ENCODE assay signal across 8 mouse cellular contexts in genomic region chr5:124248845-124249613, GRCm38 (mm10). TPM values are rescaled to one million over a fixed set of nuclear protein-coding genes. Genes with fewer than 3 reads are reported as not detected.
DNase-seq lines count a peak whose midpoint lies in the region; ATAC-seq and TF ChIP-seq lines count a peak whose summit lies in the region.

No protein-coding gene starts in this region.

- no peaks in the 10 kb centered on the region for H3K9me3 ChIP-seq in forebrain, embryonic 15.5 days
- H3K9me3 ChIP-seq in hindbrain, embryonic 12.5 days (replicated peaks) = no peaks in the 10 kb centered on the region
- no peaks in the 10 kb centered on the region for H3K9me3 ChIP-seq in limb, embryonic 14.5 days (ENCODE audit: control insufficient read depth, low read length)
- H3K9me3 ChIP-seq in midbrain, embryonic 16.5 days (replicated peaks; ENCODE audit: control insufficient read depth, low read length, poor library complexity, severe bottlenecking) = no peaks in the 10 kb centered on the region

- peak; percentile 48 to 55 for DNase-seq in left cerebral cortex, adult 2 months (ENCODE audit: extremely low spot score in 1 of 2, low spot score in 2 of 2)
- no peak for DNase-seq in left cerebral cortex, adult 8-10 months (ENCODE audit: low spot score in 2 of 2)
- DNase-seq in cerebellum, adult 11 months = peak; percentile 53
- peak; percentile 23 for DNase-seq in limb, embryonic 14.5 days (ENCODE audit: low spot score)
- DNase-seq in testis, postnatal 14 days (ENCODE audit: low spot score) = peak; percentile 67

- peaks cover 10% of the 10 kb centered on the region; the same call in 1 of the 2 replicates for H3K36me3 ChIP-seq in forebrain, embryonic 15.5 days
- H3K36me3 ChIP-seq in hindbrain, embryonic 12.5 days = peaks cover 13% of the 10 kb centered on the region; the same call in 1 of the 2 replicates
- peaks cover 19% of the 10 kb centered on the region; the same call in 1 of the 2 replicates for H3K36me3 ChIP-seq in limb, embryonic 14.5 days (ENCODE audit: control insufficient read depth, insufficient read depth, low read length)
- peaks cover 4% of the 10 kb centered on the region for H3K36me3 ChIP-seq in midbrain, embryonic 16.5 days (ENCODE audit: control insufficient read depth, insufficient read depth, low read length)

- WGBS in forebrain, embryonic 15.5 days = under 1% methylated on average over 71 of the region's 77 CpGs
- under 1% methylated on average over 33 of the region's 77 CpGs for WGBS in hindbrain, embryonic 12.5 days
- under 1% methylated on average over 41 of the region's 77 CpGs for WGBS in limb, embryonic 14.5 days
- WGBS in midbrain, embryonic 16.5 days = 1% methylated on average over 50 of the region's 77 CpGs

- H3K27me3 ChIP-seq in forebrain, embryonic 15.5 days = no peaks in the 10 kb centered on the region
- no peaks in the 10 kb centered on the region for H3K27me3 ChIP-seq in hindbrain, embryonic 12.5 days
- H3K27me3 ChIP-seq in limb, embryonic 14.5 days (ENCODE audit: control insufficient read depth, insufficient read depth, low read length) = no peaks in the 10 kb centered on the region
- H3K27me3 ChIP-seq in midbrain, embryonic 16.5 days (ENCODE audit: control insufficient read depth, insufficient read depth, low read depth, low read length) = no peaks in the 10 kb centered on the region

- intact Hi-C loops in left cerebral cortex, adult 2 months (cut with DNase I) = loop anchor here (2.0 kb wide), 1 partner anchor 26 kb away; no protein-coding TSS in a partner anchor

- peak overlapping the region; percentile 75 for H3K4me2 ChIP-seq in forebrain, embryonic 15.5 days (replicated peaks)
- peak overlapping the region; percentile 70 for H3K4me2 ChIP-seq in hindbrain, embryonic 12.5 days (replicated peaks)
- H3K4me2 ChIP-seq in limb, embryonic 14.5 days (replicated peaks; ENCODE audit: low read depth, low read length, severe bottlenecking) = peak overlapping the region; percentile 92
- peak overlapping the region; percentile 62 for H3K4me2 ChIP-seq in midbrain, embryonic 16.5 days (ENCODE audit: low read length)

- no peak for TF ChIP-seq POLR2A in limb, embryonic 14.5 days (IDR thresholded peaks at IDR 0.05; ENCODE audit: borderline replicate concordance, extremely low read depth, insufficient read depth, insufficient read length)

- H3K9ac ChIP-seq in forebrain, embryonic 15.5 days (replicated peaks) = peak overlapping the region; percentile 72
- H3K9ac ChIP-seq in hindbrain, embryonic 12.5 days = peak overlapping the region; percentile 88
- H3K9ac ChIP-seq in limb, embryonic 14.5 days (ENCODE audit: low read depth, low read length, severe bottlenecking) = peak overlapping the region; percentile 81
- H3K9ac ChIP-seq in midbrain, embryonic 16.5 days (ENCODE audit: low read depth, low read length) = peak overlapping the region; percentile 94

- peak; percentile 62 for ATAC-seq in forebrain, embryonic 15.5 days (replicated peaks)
- peak; percentile 69 for ATAC-seq in hindbrain, embryonic 12.5 days (ENCODE audit: low FRiP score)
- peak; percentile 62; the same call in 1 of the 2 replicates for ATAC-seq in limb, embryonic 14.5 days (ENCODE audit: low FRiP score, low read depth)
- peak; percentile 75 for ATAC-seq in midbrain, embryonic 16.5 days

- peak overlapping the region; percentile 88 for H3K27ac ChIP-seq in left cerebral cortex, adult 2 months
- peak overlapping the region; percentile 61 for H3K27ac ChIP-seq in forebrain, embryonic 15.5 days (replicated peaks)
- peak overlapping the region; percentile 77 for H3K27ac ChIP-seq in hindbrain, embryonic 12.5 days
- H3K27ac ChIP-seq in limb, embryonic 14.5 days (replicated peaks; ENCODE audit: low read depth, low read length) = peak overlapping the region; percentile 72
- H3K27ac ChIP-seq in midbrain, embryonic 16.5 days (ENCODE audit: low read length) = peak overlapping the region; percentile 72

- TF ChIP-seq CTCF in left cerebral cortex, adult 2 months (IDR thresholded peaks at IDR 0.05) = no peak

- peak overlapping the region; percentile 62 for H3K4me3 ChIP-seq in left cerebral cortex, adult 2 months
- H3K4me3 ChIP-seq in forebrain, embryonic 15.5 days = peak overlapping the region; percentile 74
- H3K4me3 ChIP-seq in hindbrain, embryonic 12.5 days = peak overlapping the region; percentile 71
- H3K4me3 ChIP-seq in limb, embryonic 14.5 days (replicated peaks; ENCODE audit: low read length) = peak overlapping the region; percentile 67
- peak overlapping the region; percentile 79 for H3K4me3 ChIP-seq in midbrain, embryonic 16.5 days (ENCODE audit: low read depth, low read length)

- peaks cover 19% of the 10 kb centered on the region for H3K4me1 ChIP-seq in forebrain, embryonic 15.5 days
- H3K4me1 ChIP-seq in hindbrain, embryonic 12.5 days = peaks cover 24% of the 10 kb centered on the region
- H3K4me1 ChIP-seq in limb, embryonic 14.5 days (ENCODE audit: control insufficient read depth, insufficient read depth, low read length) = peaks cover 7% of the 10 kb centered on the region
- H3K4me1 ChIP-seq in midbrain, embryonic 16.5 days (ENCODE audit: control insufficient read depth, insufficient read depth, low read length) = peaks cover 25% of the 10 kb centered on the region

RNA-seq across cellular contexts. Expression of gene Pitpnm2, which starts 0.5 kb away (rescaled TPM):
- total RNA-seq in left cerebral cortex, adult 2 months (2021) = 100 to 1,000 TPM; 317 to 336 TPM
- 100 to 1,000 TPM; 235 to 257 (median 249) TPM for total RNA-seq in left cerebral cortex, adult 8-10 months (2022)
- 10.9 and 11.4 TPM in 2 replicates for polyA plus RNA-seq in forebrain, embryonic 15.5 days (2015; fragmentation: Nextera tagmentation; extraction: Ambion mirVana)
- polyA plus RNA-seq in hindbrain, embryonic 12.5 days (2016; fragmentation: Nextera tagmentation; extraction: Ambion mirVana) = 6.9 and 7.0 TPM in 2 replicates
- 37.1 and 49.5 TPM in 2 replicates for polyA plus RNA-seq in limb, embryonic 14.5 days (2012; rRNA removed)
- polyA plus RNA-seq in limb, embryonic 14.5 days (2014; fragmentation: Nextera tagmentation; extraction: Ambion mirVana) = 8.2 and 10.0 TPM in 2 replicates
- polyA plus RNA-seq in midbrain, embryonic 16.5 days (2015; fragmentation: Nextera tagmentation; extraction: Ambion mirVana) = 9.6 and 10.9 TPM in 2 replicates

Comparison
In these comparisons a context has a peak if more than half of its experiments do, and no peak if none do; other contexts are left out.
1. DNase-seq: peak in left cerebral cortex, adult 2 months (2 of 2), cerebellum, adult 11 months (single experiment), limb, embryonic 14.5 days (single experiment) and testis, postnatal 14 days (single experiment); none in left cerebral cortex, adult 8-10 months (0 of 2).
2. Peak in every context shown above with its lines, with median percentiles within 50 percentile points of each other: H3K27ac ChIP-seq, H3K4me3 ChIP-seq, ATAC-seq, H3K4me2 ChIP-seq and H3K9ac ChIP-seq.